Mouse (Mus musculus): ENCODE measurements around the gene Samhd1.
"Not testable (repeated sequence)": the region's sequence is repeated elsewhere in the genome, so short reads cannot be mapped to it uniquely, and the experiment has no call there.

Gene Samhd1

DNA sequence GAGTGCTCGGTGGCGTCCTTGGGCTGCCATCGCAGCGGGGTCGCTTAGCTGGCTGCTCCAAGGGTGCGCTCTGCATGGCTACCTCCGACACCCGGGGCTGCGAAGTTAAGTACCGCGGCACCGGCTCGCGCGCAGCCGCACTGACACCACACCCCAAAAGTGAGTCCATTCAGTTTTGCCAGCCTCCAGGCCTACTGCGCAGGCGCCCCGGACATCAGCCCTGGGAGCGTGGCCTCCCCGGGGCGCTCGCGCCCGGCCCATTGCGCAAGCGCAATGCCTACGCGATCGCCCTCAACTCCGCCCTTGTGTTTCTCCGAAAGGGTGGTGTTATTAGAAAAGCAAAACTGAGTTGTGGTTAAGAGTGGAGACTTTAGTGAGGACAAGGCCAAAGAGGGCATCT, at the start of gene Samhd1:
Gene Samhd1, minus strand, starts transcription at position 252 of the 400 bp plus-strand sequence.
- DNase-seq (ENCODE audit: low read depth, low spot score): peak; percentile 96

DNA sequence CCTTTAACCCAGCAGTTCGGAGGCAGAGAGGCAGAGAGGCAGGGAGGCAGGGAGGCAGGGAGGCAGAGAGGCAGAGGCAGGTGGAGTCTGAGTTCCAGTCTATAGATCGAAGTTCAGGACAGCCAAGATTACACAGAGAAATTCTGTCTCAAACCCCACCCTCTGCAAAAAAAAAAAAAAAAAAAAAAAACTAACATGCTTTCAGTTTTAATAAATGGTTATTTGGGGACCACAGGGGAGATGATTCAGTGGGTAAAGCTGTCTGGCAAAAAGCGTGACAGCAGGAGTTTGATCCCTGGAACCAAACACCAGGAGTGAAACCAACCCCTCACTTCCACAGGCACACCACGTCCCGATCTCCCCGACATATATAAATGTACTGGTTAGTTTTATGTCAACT, 43.1 kb upstream of the Samhd1 start:
- DNase-seq (ENCODE audit: low read depth, low spot score): no peak

DNA sequence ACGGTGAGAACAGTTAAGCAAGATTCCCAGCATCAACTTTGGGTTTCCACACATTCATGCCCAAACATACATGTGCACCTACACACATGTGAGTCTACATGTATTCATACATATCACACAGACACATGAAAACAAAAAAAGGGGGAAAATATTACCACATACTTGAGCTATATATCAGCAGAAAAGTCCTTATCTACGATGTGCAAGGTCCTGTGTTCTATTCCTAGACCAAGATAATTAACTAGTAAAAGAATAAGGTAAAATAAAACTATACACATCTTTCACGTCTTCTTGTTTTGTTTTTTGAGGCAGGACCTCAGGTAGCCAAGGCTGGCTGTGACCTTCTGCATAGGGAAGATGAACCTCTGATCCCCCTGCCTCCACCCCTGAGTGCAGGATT, 41.2 kb upstream of the Samhd1 start:
- no peak for DNase-seq (ENCODE audit: low read depth, low spot score)

DNA sequence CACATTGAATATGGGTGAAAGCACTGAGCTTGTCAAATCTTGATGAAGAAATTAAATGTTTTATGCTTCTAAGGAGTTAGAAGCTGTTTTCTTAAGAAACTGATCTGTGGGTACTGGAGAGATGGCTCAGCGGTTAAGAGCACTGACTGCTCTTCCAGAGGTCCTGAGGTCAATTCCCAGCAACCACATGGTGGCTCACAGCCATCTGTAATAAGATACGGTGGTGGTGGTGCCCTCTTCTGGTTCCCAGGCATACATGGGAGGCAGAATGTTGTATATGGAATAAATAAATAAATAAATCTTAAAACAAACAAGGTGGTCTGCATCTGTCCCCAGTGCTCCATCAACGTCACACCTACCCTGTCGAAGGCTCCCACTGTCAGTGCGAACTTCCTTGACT, 39.4 kb upstream of the Samhd1 start:
- DNase-seq (ENCODE audit: low read depth, low spot score): no peak

DNA sequence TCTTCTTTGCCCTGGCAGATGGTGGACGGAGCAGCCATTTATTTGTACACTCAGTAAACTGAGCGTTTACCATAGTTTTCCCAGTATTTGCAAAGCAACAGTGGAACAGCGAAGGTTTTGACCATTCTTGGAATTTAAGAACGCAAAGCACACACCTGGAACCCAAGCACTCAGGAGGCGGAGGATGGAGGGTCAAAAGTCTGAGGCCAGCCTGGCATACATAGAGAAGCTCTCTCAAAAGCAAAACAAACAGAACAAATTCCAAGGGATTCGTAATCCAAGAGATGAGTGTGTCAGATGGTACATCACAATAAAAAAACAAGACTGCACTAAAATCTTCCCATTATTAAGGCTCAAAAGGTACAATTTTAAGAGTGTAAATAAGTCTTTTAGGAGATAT, 38.5 kb upstream of the Samhd1 start:
- no peak for DNase-seq (ENCODE audit: low read depth, low spot score)

DNA sequence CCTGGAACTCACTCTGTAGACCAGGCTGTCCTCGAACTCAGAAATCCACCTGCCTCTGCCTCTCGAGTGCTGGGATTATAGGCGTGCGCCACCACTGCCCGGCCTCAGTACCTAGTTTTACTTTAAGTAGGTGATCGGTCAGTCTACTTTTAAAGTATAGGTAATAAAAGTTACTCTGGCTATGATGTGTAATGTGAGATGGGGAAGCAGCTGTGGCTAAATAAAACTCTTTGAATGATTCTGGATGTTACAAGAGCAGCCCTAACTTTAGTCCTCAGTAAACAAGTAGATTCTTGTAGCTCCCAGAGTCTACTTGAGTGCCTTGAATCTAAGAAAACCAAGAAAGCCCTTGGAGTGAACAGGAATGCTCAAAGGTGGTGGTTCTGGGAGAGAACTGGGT, 37.9 kb upstream of the Samhd1 start:
- no peak for DNase-seq (ENCODE audit: low read depth, low spot score)

DNA sequence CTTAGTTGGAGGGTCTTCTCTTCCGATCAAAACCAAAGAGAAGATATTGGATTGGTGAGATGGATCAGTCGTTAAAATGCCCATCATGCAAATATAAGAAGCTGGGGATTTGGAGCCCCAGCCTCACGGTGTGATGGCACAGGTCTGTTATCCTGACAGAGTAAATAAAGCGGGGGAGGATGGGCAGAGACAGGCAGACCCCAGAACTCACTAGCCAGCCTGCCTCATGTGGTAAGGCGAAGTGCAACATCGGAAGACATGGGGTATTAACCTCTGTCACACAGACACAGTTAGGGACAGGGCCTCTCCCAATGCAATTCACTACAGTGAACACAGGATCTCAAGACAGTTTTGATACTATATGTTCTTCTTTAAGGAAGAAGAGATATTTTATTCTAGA, 35.6 kb upstream of the Samhd1 start:
- DNase-seq (ENCODE audit: low read depth, low spot score): no peak

DNA sequence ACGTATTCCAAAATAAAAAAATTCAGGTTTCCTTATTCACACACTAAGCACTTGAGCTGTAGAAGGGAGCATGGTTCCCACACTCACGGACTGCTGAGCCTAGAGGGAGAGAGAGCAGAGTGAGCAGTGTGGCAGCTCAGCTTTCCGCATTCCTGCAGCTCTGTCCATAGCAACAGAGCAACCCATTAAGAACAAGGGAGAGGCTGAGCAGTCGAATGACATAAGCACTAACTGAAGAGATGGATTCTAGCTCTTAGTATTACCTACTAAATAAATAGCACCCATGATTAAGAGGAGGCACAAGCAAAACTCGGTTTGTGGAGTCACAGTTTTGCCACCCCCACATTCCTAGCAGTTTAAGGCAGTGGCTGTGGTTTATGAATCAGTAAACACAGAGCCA, 35.1 kb upstream of the Samhd1 start:
- DNase-seq (ENCODE audit: low read depth, low spot score): peak; percentile 58

DNA sequence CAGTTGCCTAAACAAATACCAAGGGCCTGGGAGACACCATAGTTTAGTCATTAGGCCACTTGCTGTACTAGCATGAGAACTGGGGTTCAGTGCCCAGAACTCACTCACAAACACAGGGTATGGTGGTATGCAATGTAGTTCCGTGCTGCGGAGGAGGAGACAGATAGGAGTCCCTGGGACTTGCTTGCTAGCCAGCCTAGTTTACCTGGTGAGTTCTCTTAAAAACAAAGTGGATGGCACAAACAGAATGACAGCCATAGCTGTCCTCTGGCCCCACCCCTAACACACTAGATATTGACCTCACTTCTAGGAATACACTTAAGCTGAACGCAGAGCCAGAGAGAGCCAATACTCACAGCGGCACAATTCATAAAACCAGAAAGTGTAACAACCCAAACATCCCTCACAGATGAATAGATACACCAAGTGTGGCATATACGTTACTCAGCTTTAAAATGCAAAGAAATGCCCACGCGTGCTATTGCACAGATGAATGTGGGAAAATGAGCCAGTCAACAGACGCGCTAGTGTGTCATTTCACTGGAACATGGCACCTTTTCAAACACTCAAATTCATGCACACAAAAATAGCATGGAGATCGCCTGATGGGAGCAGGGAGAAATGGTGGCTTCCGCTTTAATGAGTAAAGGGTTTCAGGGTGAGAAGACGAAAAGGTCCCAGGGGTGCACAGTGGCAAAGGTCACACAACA, 31.5 kb upstream of the Samhd1 start:
- DNase-seq (ENCODE audit: low read depth, low spot score): no peak

DNA sequence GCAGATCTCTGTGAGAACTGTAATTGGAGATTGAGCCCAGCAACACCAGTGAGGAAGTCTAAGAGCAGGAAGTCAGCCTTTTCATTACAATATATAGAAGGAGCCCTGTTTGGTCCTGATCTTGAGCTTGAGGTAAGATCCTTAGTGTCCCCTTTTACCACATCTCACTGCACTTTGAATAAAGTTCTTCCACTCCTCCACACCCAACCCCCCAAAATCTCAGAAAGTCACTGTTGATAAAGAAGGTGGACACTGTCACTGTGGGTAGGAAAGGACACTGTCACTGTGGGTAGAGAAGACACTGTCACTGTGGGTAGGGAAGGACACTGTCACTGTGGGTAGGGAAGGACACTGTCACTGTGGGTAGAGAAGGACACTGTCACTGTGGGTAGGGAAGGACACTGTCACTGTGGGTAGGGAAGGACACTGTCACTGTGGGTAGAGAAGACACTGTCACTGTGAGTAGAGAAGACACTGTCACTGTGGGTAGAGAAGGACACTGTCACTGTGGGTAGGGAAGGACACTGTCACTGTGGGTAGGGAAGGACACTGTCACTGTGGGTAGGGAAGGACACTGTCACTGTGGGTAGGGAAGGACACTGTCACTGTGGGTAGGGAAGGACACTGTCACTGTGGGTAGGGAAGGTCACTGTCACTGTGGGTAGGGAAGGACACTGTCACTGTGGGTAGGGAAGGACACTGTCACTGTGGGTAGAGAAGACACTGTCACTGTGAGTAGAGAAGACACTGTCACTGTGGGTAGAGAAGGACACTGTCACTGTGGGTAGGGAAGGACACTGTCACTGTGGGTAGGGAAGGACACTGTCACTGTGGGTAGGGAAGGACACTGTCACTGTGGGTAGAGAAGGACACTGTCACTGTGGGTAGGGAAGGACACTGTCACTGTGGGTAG, 30.5 kb upstream of the Samhd1 start:
- DNase-seq (ENCODE audit: low read depth, low spot score): not testable (repeated sequence)

DNA sequence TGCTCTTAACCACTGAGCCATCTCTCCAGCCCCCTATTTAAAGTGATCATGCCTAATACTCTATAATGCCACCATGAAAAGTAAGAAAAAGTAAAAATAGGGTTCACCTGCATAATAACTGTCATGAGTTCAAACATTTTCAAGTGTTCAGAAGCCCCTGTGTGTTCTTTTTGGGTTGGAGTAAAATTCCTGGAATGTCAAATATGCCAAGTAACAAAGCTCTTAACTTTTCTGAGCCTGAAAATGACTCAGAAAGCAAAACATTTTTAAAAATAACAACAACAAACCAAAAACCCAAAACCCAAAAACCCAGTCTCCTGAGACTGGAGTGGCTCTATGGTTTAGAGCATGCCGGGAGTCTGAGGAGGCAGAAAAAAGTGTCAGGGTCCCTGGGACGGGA, 29.0 kb upstream of the Samhd1 start:
- no peak for DNase-seq (ENCODE audit: low read depth, low spot score)

DNA sequence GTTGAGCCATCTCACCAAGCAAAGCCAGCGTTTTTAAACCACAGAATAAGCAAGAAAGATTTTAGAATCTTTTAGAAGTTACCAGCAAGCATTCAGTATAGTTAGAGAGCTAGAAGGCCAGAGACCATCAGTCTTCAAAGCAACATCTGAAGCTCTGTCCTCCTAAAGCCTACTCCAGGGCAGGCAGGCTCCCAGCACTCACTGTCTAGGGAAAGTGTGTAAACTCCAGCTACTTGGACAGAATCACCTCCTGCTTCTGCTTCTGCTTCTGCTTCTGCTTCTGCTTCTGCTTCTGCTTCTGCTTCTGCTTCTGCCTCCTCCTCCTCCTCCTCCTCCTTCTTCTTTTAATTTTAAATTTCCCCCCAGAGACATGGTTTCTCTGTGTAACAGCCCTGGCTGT, 21.0 kb upstream of the Samhd1 start:
- DNase-seq (ENCODE audit: low read depth, low spot score): no peak

DNA sequence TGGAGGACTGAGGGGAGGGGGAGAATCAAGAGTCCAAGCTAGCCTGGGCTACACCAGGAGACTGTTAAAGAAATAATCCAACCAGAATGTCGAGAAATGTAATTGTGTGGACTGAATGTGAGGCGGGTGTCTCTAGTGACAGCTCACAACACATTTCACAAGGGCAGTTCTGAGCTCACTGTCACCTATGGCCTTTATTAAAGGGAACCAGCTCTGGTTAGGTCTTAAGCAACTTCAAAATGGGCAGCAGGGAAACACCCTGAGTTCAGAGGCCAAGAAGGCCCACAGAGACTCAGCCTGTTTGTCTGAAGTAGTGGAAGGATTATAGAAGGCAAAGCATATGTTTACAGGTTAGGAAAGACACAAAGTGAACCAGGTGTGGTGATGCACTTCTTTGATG, 18.2 kb upstream of the Samhd1 start:
- no peak for DNase-seq (ENCODE audit: low read depth, low spot score)

DNA sequence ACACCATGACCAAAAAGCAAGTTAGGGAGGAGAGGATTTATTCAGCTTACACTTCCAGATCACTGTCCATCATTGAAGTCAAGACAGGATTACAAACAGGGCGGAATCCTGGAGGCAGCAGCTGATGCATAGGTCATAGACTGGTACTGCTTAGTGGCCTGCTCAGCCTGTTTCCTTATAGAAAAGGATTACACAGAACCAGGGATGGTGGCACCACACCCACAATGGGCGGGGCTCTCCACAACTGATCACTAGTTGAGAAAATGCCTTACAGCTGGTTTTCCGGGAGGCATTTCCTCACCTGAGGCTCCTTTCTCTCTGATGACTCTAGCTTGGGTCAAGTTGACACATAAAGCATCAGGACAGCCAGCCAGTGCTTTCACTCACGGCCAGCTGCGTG, 13.4 kb upstream of the Samhd1 start:
- no peak for DNase-seq (ENCODE audit: low read depth, low spot score)

DNA sequence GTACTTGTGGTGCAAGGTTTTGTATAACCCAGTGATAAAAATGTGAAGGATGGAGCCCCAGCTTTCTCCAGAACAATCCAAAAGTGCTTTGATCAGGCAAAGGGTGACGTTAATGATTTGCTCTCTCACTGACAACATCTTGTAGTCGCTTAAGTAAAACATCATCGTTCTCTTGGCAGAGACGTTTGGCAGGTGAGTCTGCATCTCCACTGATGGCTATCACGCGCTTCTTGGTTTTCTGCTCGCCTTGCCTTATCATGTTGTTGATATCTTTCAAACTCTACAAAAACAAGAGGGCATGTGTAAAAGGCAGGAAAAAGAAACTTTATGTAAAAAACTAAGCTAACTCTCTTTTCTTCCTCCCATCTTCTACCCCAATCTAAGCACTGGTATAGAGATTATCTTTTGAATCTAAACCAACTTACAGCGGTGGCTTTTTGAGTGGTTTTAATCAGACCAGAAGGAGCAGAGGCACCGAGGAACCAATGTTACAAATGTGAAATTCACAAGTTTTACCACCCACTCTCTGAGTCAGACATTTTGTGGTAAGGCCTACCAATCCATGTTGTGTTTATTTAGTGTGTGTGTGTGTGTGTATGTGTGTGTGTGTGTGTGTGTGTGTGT, 12.4 kb upstream of the Samhd1 start:
- DNase-seq (ENCODE audit: low read depth, low spot score): no peak

DNA sequence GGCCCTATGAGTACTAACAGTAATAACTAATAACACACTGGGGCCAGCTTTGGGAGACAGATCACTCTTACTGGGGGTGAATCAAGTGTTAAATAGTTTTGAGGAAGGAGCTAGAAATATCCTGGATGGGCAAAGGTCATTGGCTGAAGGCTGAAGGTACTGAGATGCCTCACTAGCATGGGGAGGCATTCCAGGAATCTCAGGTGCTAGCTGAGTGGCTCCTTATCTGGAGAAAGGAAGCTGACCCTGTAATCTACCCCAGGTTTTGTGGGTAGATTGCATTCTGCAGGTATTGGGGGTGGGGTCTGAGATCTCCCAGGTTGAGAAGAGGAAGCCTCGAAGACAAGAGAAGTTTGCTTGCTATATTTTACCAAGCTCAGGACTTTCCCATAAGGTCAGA, 10.1 kb upstream of the Samhd1 start:
- no peak for DNase-seq (ENCODE audit: low read depth, low spot score)

DNA sequence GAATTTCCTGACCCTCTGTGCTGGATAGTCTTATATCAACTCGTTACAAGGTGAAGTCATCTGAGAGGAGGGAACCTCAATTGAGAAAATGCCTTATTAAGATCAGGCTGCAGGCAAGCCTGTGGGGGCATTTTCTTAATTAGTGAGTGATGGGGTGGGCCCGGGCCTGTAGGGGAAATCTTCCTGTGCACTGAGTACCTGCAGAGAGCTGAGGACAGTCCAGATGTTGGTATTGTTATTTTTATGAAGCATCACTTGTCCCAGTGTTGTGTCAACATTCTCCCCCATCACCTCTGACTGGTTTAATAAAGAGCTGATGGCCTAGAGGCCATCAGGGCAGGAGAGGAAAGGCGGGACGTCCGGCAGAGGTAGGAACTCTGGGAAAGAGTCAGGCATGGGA, 9.1 kb upstream of the Samhd1 start:
- DNase-seq (ENCODE audit: low read depth, low spot score): no peak

DNA sequence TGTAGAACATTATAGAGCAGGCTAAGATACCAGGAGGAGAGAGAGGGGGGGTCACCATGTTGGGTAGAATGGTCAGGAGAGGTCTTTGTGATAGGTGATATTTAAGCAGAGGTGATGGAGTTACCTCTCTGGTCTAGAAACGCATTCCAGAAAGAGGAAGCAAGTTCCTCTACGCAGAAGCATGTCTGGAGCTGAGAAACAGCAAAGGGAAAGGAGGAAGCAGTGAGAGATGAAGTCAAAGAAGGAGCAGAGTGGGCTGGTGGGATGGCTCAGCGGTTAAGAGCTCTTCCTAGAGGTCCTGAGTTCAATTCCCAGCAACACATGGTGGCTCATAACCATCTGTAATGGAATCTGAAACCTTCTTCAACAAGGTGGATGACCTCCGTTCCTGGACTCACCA, 6.9 kb upstream of the Samhd1 start:
- DNase-seq (ENCODE audit: low read depth, low spot score): no peak

DNA sequence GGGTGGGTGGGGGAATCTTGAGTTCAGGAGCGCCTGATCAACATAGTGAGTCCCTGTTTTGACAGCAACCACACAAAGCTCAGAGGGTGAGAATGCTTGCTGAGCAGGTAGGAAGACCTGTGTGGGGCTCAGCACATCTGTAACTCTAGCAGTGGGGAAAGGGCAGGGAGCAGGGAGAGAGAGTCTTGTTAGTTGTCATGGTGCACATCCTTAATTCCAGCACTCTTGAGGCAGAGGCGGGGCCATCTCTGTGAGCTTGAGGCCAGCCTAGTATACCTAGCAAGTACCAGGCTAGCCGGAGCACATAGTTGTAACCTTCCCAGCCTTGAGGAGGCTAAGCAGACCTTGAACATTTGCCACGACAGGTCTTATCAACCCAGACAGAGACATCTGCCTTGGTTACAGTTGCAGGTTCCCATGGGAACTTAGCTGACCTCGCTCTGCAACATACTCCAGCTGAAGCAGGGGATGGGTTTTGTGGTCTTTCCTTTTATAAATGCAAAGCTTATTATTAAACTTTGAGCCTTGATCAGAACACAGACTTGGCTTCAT, 4.3 kb upstream of the Samhd1 start:
- no peak for DNase-seq (ENCODE audit: low read depth, low spot score)

DNA sequence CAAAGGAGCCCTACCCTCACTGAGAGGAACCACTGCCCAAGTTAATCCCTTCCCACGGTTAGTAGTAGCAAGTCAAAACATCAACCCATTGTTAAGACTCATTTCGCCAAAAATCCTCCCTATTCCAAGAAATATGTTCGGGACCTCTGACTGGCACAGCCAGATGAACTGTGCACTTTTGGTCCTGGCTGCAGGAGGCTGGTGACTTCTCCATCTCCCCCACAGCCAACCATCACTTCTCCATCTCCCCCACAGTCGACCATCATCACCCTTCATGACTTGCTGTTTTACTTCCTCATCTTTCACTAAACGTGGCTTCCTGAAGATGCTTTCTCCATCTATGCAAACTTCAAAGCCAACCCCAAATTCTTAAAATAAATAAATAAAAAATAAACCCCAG, 3.7 kb upstream of the Samhd1 start:
- no peak for DNase-seq (ENCODE audit: low read depth, low spot score)

DNA sequence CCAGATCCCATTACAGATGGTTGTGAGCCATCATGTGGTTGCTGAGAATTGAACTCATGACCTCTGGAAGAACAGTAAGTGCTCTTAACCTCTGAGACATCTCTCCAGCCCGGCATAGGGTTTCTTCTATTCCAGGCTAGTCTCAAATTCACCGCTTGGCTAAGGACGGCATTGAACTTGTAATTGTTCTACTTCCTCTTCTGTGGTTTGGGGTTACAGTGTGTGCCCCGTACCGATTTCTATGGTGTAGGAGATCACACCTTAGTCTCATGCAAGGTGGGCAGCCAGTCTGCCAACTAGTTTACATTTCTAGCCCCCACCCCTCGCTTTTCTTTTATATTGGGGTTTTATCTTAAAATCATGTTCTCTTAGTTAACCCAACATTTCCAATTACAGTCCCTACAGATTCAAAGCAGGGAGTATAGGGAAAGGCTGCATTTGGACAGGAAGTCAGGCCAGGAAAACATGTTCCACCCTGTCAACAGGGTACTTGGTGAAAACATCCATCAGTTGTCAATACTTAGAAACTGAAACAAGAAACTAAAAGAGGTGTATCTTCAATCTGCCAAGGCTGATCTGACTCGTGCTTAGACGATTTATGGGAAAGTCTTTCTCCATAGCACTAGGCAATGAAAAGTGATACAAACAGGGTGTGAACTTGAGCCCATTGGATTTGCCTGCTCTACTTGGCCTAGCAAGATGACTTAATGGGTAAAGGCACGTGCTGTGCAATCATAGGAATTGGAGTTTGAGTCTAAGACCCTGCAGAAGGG, 3.1 kb upstream of the Samhd1 start:
- DNase-seq (ENCODE audit: low read depth, low spot score): no peak

DNA sequence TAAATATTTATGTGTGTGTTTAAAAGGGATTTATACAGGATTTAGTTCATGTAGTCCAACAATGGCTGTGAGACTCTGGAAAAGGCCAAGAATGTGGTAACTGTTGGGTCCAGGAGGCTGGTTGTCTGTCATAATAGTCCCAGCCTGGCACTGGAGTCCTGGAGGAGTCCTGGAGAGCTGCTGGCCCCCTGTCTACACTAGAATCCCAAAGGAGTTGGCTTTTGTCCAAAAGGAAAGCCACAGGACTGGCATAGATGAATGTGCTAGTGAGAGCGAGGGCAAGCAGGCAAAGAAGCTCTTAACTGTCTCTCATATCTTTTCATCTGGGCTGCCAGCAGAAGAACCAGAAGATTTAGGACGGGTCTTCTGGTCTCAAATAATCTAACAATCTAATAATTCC, 1.6 kb upstream of the Samhd1 start:
- DNase-seq (ENCODE audit: low read depth, low spot score): no peak
